Mouse (Mus musculus): ENCODE measurements at regions not wholly inside any gene's neighbourhood (a gene's known extent, or its start where the extent isn't known, plus 50 kb on each side); places are given as distances from the start of the nearest gene placed in this dataset.

DNA sequence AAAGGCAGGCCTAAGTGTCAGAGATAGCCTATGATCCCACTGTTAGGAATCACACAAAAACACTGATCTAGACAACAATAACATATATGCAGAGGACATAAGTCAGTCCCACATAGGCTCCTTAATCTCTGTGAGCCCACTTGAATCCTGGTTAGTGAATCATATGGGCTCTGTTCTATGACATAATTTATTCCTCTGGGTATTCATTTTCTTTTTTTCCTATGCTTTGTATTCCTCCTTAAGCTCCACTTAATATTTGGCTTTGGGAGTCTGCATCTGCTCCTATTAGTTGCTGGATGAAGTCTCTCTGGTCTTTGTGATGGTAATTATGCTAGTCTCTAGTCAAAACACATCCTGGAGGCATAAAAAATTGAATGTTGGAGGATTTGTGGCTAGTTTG lies 738.7 kb upstream of the Cdh20 start:
- TF ChIP-seq POLR2A (IDR thresholded peaks at IDR 0.05; ENCODE audit: insufficient read depth, low read depth, low read length) (no peak), CTCF (IDR thresholded peaks at IDR 0.05) (no peak), EP300 (IDR thresholded peaks at IDR 0.05; ENCODE audit: insufficient read depth, low read depth, low read length) (no peak)
